Mouse (Mus musculus) midbrain, embryonic 12.5 days (tissue): ENCODE data around the gene Senp3. TPM values are rescaled to one million over a fixed set of nuclear protein-coding genes. Genes with fewer than 3 reads are reported as not detected.
A peak's percentile ranks its signal among the peaks of the same experiment; 100 is the strongest.
"Not testable (repeated sequence)": the region's sequence is repeated elsewhere in the genome, so short reads cannot be mapped to it uniquely, and the experiment has no call there.

ENCODE experiments used
- ATAC-seq: fragments of 200-750 bp; cut with Nextera tagmentation; 2 replicates; pipeline ENCODE4 v1.8.0; 2017; ENCODE audit warnings: low read depth, moderate TSS enrichment, moderate library complexity; ENCODE audit not compliant: low FRiP score
- H3K27ac ChIP-seq: fragments of 300-500 bp; sonication (generic); replicated peaks from 2 replicates; pipeline ENCODE4 v1.5.1; 2016; ENCODE audit warnings: mild to moderate bottlenecking
- H3K27me3 ChIP-seq: fragments of 300-500 bp; sonication (generic); 2 replicates; pipeline ENCODE4 v1.6.1; 2016; ENCODE audit warnings: mild to moderate bottlenecking
- H3K36me3 ChIP-seq: fragments of 300-500 bp; sonication (generic); 2 replicates; pipeline ENCODE4 v1.6.1; 2016
- H3K4me1 ChIP-seq: fragments of 300-500 bp; sonication (generic); 2 replicates; pipeline ENCODE4 v1.6.1; 2016
- H3K4me2 ChIP-seq: fragments of 300-500 bp; sonication (generic); replicated peaks from 2 replicates; pipeline ENCODE4 v1.6.1; 2016; ENCODE audit warnings: mild to moderate bottlenecking, moderate library complexity
- H3K4me3 ChIP-seq: fragments of 300-500 bp; sonication (generic); 2 replicates; pipeline ENCODE4 v1.5.1; 2016; ENCODE audit warnings: mild to moderate bottlenecking
- H3K9ac ChIP-seq: fragments of 300-500 bp; sonication (generic); replicated peaks from 2 replicates; pipeline ENCODE4 v1.6.1; 2016; ENCODE audit warnings: mild to moderate bottlenecking, moderate library complexity
- H3K9me3 ChIP-seq: fragments of 300-500 bp; sonication (generic); 2 replicates; pipeline ENCODE4 v1.6.1; 2016; ENCODE audit warnings: mild to moderate bottlenecking
- WGBS: fragments of 180-500 bp; shearing (Covaris S2); methylation state at CpG from one replicate; pipeline ENCODE4 v1.1.7; 2016; 5-methylcytosine and 5-hydroxymethylcytosine counted together
- polyA plus RNA-seq: library from polyadenylated mRNA; unstranded; fragments of >200 nt; fragmentation: Nextera tagmentation; extraction: Ambion mirVana; gene quantifications from 2 replicates; pipeline ENCODE4 v1.2.1, GENCODE M21; 2016

Gene Senp3
- polyA plus RNA-seq, 1 experiment from 2014 or later, result 108 TPM

DNA sequence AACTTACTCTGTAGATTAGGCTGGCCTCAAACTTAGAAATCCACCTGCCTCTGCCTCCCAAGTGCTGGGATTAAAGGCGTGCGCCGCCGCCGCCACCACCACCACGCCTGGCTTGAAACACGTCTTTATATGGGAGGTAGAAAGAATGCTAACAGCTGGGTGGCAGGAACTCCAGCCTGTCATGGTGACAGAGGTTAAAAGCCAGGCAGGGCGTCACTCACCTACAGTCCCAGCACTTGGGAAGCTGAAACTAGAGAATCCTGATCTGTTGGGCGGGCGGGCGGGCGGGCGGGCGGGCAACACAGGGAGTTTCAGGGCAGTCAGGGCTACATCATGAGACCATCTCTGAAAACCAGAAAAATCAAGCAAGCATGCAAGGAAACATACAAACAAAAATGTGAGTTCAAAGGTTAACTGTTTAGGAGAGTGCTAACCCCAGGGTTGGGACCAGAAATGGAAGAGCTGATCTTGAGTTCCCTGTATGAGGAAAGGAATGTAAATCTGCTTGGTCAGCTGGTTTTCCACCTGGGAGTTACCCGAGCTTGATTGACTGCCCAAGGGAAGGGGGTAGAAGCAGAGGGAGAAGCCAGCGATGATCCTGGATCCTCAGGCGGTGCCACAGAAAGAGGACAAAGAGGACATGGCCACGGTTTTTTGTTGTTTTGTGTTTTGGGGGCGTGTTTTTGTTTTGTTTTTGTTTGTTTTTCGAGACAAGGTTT is 31.2 kb upstream of the Senp3 start:
- no peak overlapping the region for H3K27ac ChIP-seq
- H3K4me2 ChIP-seq, result no peak overlapping the region
- no peaks in the 10 kb centered on the region for H3K9me3 ChIP-seq
- H3K9ac ChIP-seq, result no peak overlapping the region
- WGBS, result 81% methylated on average over 20 of the region's 20 CpGs
- no peaks in the 10 kb centered on the region for H3K27me3 ChIP-seq
- ATAC-seq, result no peak
- H3K4me1 ChIP-seq, result no peaks in the 10 kb centered on the region
- H3K36me3 ChIP-seq, result no peaks in the 10 kb centered on the region
- H3K4me3 ChIP-seq, result no peak overlapping the region

GRCm38 (mm10) chr11:69711082-69711481 is 29.2 kb upstream of the Senp3 start:
- Histone ChIP-seq H3K4me3 (no peak overlapping the region), H3K9me3 (no peaks in the 10 kb centered on the region), H3K36me3 (no peaks in the 10 kb centered on the region), H3K27ac (no peak overlapping the region), H3K4me2 (no peak overlapping the region), H3K4me1 (no peaks in the 10 kb centered on the region), H3K9ac (no peak overlapping the region), H3K27me3 (no peaks in the 10 kb centered on the region)
- 81% methylated on average over 2 of the region's 2 CpGs for WGBS
- ATAC-seq, result no peak

DNA sequence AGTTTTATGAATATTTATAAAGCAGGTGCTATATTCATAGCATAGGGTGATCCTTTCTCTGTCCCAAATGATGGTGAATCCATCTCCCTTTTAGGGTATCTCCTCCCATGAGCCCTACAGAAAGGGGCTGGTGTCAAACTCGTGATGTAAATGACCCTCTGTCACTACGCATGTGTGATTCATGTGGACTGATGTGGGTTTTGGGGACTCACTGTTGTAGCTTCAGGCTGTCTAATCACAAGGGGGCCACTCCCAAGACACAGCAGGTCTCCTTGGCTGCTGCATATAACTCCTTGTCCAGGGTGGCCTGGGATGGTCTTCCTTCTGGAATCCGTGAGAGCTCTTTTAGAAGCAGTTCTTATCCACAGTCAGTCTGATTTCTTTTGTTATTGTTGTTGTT is 28.6 kb upstream of the Senp3 start:
- Histone ChIP-seq H3K4me3 (no peak overlapping the region), H3K9ac (no peak overlapping the region), H3K4me1 (no peaks in the 10 kb centered on the region), H3K9me3 (no peaks in the 10 kb centered on the region), H3K36me3 (no peaks in the 10 kb centered on the region), H3K27me3 (no peaks in the 10 kb centered on the region), H3K27ac (no peak overlapping the region), H3K4me2 (no peak overlapping the region)
- no peak for ATAC-seq
- 72% methylated on average over 3 of the region's 3 CpGs for WGBS

- no peaks in the 10 kb centered on the region for H3K27me3 ChIP-seq
- no peaks in the 10 kb centered on the region for H3K4me1 ChIP-seq
- peak overlapping the region; percentile 21; the same call in 1 of the 2 replicates for H3K27ac ChIP-seq
- H3K4me2 ChIP-seq, result no peak overlapping the region
- ATAC-seq, result no peak
- no peak overlapping the region for H3K4me3 ChIP-seq
- 52% methylated on average over 11 of the region's 11 CpGs for WGBS
- H3K9ac ChIP-seq, result no peak overlapping the region
- H3K36me3 ChIP-seq, result no peaks in the 10 kb centered on the region
- H3K9me3 ChIP-seq, result no peaks in the 10 kb centered on the region
Observed at GRCm38 (mm10) chr11:69709554-69710446, 27.9 kb upstream of the Senp3 start.

DNA sequence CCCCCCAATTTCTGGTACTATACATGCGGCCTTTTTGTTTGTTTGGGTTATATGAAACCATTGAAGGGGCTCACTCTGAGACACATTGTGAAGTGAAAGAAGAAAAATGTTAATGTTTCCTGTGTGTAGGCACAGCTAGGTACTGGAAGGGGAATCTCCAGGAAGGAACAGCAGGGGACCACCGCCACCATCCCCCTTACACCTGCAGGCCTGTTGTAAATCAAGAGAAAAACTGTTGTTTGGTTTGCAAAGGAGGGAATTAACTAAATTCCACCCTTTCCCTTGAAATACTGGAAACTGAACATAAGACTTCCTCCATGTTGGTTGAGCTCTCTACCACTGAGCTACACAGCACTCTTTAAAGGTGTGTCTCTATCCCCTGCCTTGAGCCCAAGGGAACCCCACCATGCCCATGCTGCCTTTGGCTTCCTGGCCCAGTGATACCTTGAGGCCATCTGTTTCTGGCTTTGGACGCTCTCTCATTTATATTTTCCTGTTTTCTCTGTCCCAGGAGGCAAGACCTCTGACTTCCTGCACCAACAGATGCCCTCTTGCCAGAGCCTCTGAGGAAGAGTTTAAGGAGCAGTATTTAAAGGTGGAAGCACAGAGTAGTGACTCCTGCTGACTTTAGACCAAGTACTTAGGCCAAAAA is 26.9 kb upstream of the Senp3 start:
- Histone ChIP-seq H3K27ac (no peak overlapping the region), H3K27me3 (no peaks in the 10 kb centered on the region), H3K9me3 (no peaks in the 10 kb centered on the region), H3K9ac (no peak overlapping the region), H3K4me1 (no peaks in the 10 kb centered on the region), H3K4me3 (no peak overlapping the region), H3K4me2 (no peak overlapping the region), H3K36me3 (no peaks in the 10 kb centered on the region)
- 82% methylated on average over 3 of the region's 3 CpGs for WGBS
- ATAC-seq, result no peak

GRCm38 (mm10) chr11:69707873-69708381 is 26.0 kb upstream of the Senp3 start:
- no peaks in the 10 kb centered on the region for H3K36me3 ChIP-seq
- no peaks in the 10 kb centered on the region for H3K9me3 ChIP-seq
- 92% methylated on average over 4 of the region's 4 CpGs for WGBS
- no peak overlapping the region for H3K4me2 ChIP-seq
- H3K27ac ChIP-seq, result no peak overlapping the region
- H3K4me1 ChIP-seq, result no peaks in the 10 kb centered on the region
- H3K9ac ChIP-seq, result no peak overlapping the region
- no peak for ATAC-seq
- H3K4me3 ChIP-seq, result no peak overlapping the region
- no peaks in the 10 kb centered on the region for H3K27me3 ChIP-seq

DNA sequence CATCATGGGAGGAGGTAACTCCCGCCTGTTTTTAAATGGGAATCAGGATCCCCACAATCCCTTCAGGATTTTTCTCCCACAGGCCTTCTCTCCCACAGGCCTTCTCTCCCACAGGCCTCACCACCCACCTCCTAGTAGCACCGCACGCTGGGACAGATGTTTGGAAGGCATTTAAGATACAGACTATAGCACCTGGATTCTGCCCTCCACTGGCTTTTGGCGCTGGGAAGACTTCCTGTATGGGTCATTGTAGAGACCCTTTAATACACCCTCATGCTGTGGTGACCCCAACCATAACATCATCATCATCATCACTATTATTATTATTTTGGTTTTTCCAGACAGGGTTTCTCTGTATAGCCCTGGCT is 25.6 kb upstream of the Senp3 start:
- H3K4me3 ChIP-seq, result no peak overlapping the region
- H3K27me3 ChIP-seq, result no peaks in the 10 kb centered on the region
- 85% methylated on average over 4 of the region's 4 CpGs for WGBS
- ATAC-seq, result no peak
- H3K4me2 ChIP-seq, result no peak overlapping the region
- no peaks in the 10 kb centered on the region for H3K9me3 ChIP-seq
- no peaks in the 10 kb centered on the region for H3K36me3 ChIP-seq
- no peaks in the 10 kb centered on the region for H3K4me1 ChIP-seq
- H3K27ac ChIP-seq, result no peak overlapping the region
- H3K9ac ChIP-seq, result no peak overlapping the region

DNA sequence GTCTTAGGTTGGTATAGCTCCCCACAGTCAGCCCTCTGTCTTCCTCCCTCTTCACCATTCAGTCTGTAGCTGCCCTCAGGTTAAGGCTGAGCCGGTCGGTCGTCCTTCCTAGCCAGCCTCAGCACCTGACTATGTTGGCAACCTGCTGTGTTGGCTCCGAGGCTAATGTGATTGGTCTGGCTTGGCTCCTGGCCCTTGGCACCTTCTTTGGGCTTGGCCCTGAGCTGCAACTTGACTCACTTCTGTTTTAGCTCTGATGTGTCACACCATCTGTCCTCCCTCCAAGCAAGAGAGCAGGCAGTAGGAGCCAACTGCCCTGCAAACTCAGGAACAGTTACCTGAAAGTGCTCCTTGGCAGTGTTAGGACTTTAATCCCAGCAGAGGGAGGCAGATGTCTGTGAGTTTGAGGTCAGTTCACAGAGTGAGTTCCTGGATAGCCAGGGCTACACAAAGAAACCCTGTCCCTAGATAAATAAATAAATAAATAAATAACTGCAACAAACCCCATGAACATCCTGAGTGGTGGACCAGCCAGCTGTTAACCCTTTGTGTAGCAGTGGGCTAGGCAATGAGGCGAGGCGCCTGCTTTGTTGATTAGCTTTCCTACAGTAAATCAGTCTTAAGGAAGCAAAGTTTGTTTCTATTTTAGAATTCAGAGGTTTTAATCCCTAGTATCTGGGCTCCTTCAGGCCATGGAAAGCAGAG is 25.0 kb upstream of the Senp3 start:
- Histone ChIP-seq H3K27ac (no peak overlapping the region), H3K27me3 (no peaks in the 10 kb centered on the region), H3K9me3 (no peaks in the 10 kb centered on the region), H3K4me3 (no peak overlapping the region), H3K4me2 (no peak overlapping the region), H3K36me3 (no peaks in the 10 kb centered on the region), H3K9ac (no peak overlapping the region), H3K4me1 (no peaks in the 10 kb centered on the region)
- no peak for ATAC-seq
- WGBS, result 53% methylated on average over 6 of the region's 6 CpGs

- ATAC-seq, result no peak
- H3K4me3 ChIP-seq, result no peak overlapping the region
- no peak overlapping the region for H3K9ac ChIP-seq
- H3K9me3 ChIP-seq, result no peaks in the 10 kb centered on the region
- no peaks in the 10 kb centered on the region for H3K4me1 ChIP-seq
- H3K27me3 ChIP-seq, result no peaks in the 10 kb centered on the region
- no peak overlapping the region for H3K4me2 ChIP-seq
- H3K27ac ChIP-seq, result no peak overlapping the region
- 52% methylated on average over 2 of the region's 2 CpGs for whole genome bisulfite sequencing
- H3K36me3 ChIP-seq, result no peaks in the 10 kb centered on the region
Observed at GRCm38 (mm10) chr11:69704613-69705010, 22.7 kb upstream of the Senp3 start.

DNA sequence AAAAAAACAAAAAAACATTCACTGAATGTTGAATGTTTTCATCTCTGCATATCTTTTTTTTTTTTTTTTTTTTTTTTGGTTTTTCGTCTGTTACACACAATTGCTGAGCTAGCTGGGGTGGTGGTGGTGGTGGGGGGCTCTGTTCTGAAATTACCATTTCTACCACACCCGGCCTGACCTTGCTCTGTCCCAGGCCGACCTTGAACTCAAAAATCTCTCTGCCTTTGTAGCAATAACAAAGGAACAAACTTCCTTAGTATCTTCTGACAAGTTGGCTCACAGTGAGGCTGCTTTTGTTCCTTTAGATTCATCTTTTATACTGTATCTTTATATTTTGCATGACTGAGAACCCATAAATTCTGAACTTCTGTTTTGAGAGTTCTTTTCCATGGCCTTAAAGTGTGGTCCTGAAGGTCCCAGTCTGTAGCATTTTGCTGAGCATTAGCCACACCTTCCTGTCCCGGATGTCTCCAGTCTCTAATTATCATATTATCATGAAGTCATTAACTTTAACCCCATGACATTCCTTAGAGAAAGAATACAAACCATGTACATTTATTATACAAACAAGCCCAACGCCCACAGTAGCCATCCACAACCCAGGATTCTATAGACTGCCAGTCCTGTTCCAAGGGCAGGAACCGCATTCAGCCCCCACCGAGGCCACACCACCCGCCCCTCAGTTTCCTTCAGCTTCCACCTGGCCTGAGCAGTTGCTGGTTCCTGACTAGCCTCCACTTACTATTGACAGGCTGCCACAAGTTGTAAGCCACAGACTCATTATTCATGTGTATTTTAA is 22.1 kb upstream of the Senp3 start:
- no peak overlapping the region for H3K27ac ChIP-seq
- no peak overlapping the region for H3K4me3 ChIP-seq
- H3K9ac ChIP-seq, result no peak overlapping the region
- 73% methylated on average over 8 of the region's 8 CpGs for WGBS
- H3K4me2 ChIP-seq, result no peak overlapping the region
- H3K9me3 ChIP-seq, result no peaks in the 10 kb centered on the region
- ATAC-seq, result no peak
- no peaks in the 10 kb centered on the region for H3K4me1 ChIP-seq
- H3K36me3 ChIP-seq, result no peaks in the 10 kb centered on the region
- no peaks in the 10 kb centered on the region for H3K27me3 ChIP-seq

- not testable (repeated sequence) for H3K27ac ChIP-seq, H3K4me3 ChIP-seq, ATAC-seq, H3K4me1 ChIP-seq, H3K9ac ChIP-seq, H3K36me3 ChIP-seq, H3K9me3 ChIP-seq, H3K27me3 ChIP-seq, H3K4me2 ChIP-seq
- WGBS, result 74% methylated on average over 2 of the region's 3 CpGs
Observed at GRCm38 (mm10) chr11:69703381-69703780, 21.5 kb upstream of the Senp3 start.
